Mouse (Mus musculus): Measurements from ENCODE around the gene Pomt2. TPM values are rescaled to one million over a fixed set of nuclear protein-coding genes. Genes with fewer than 3 reads are reported as not detected.

Pomt2 gene
- polyA plus RNA-seq, 1 experiment from 2014 or later = 16.6 TPM

DNA sequence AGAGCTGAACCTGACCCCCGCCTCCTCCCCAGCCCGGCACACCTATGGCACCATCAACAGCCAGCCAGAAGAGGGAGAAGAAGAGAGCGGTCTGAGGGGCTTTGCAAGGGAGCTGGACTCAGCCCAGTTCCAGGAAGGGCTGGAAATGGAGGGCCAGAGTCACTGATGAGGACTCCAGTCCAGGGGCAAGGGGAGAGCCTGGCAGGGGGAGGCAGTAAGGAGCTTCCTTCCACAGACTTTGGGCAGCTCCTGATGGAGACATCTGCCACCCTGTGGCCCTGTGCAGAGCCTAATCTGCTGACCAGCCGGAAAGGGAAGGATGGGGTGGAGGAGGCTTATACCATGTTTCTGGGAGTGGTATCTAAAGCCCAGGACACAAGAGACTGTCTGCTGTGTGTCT is 58.5 kb downstream of the Pomt2 start:
- 78% methylated on average over 4 of the region's 4 CpGs for WGBS
- Histone ChIP-seq H3K4me2 (ENCODE audit: low read length) (no peak overlapping the region), H3K4me1 (ENCODE audit: control insufficient read depth, insufficient read depth, low read length) (no peaks in the 10 kb centered on the region), H3K27ac (replicated peaks; ENCODE audit: low read depth, low read length) (no peak overlapping the region), H3K27me3 (ENCODE audit: control insufficient read depth, insufficient read depth, low read length) (no peaks in the 10 kb centered on the region), H3K4me3 (replicated peaks; ENCODE audit: low read depth, low read length) (no peak overlapping the region), H3K9me3 (ENCODE audit: control insufficient read depth, low read length) (no peaks in the 10 kb centered on the region), H3K9ac (replicated peaks; ENCODE audit: low read length) (no peak overlapping the region), H3K36me3 (ENCODE audit: control insufficient read depth, insufficient read depth, low read length) (0 out of 2 replicates have a peak, but pooled peaks cover 3% of the 10 kb centered on the region)
- DNase-seq (no peak), ATAC-seq (ENCODE audit: low FRiP score, low TSS enrichment) (no peak)

DNA sequence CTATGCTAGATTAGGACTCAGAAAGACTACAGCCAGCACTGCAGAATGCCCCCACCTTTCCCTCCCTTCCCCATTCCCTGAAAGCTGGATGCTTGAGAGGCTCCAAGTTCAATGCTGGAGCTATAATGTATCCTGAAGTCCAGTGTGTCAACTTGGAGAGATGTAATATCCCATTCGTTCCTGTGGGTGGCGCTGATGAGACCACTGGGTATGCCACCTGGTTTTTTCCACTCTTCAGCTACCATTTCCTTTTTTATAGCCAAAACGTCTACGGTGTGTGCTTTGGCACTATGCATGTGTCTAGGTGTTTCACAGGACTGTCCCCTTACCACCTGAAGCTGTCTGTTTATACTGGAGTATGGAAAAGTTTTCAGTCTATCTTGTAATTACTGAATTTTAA is 59.4 kb downstream of the Pomt2 start:
- ATAC-seq (ENCODE audit: low FRiP score, low TSS enrichment) = no peak
- no peaks in the 10 kb centered on the region for H3K9me3 ChIP-seq (ENCODE audit: control insufficient read depth, low read length)
- 38% methylated on average over 4 of the region's 4 CpGs for WGBS

DNA sequence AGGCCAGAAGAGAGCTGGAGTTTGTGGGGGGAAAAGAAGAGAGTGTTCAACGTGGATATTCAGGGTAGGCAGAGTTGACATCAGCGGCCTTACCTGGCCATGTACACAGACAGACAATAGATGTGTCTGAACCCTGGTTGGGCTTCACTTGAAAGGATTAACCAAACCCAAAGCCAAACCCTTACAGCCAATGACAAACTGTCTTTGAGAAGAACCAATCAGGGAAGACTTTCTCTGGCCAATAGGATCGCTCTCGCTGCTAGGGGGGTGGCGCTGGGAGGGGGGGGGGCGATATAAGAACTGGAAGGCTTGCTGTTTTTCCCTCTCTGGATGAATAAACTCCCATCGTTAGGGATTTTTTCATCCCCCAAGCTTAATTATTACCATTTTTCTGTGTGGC is 60.5 kb downstream of the Pomt2 start:
- H3K9me3 ChIP-seq (ENCODE audit: control insufficient read depth, low read length) = no peaks in the 10 kb centered on the region
- no peak for ATAC-seq (ENCODE audit: low FRiP score, low TSS enrichment)
- H3K27me3 ChIP-seq (ENCODE audit: control insufficient read depth, insufficient read depth, low read length) = no peaks in the 10 kb centered on the region
- no peak overlapping the region for H3K4me2 ChIP-seq (ENCODE audit: low read length)
- H3K36me3 ChIP-seq (ENCODE audit: control insufficient read depth, insufficient read depth, low read length) = 0 out of 2 replicates have a peak, but pooled peaks cover 3% of the 10 kb centered on the region
- no peak for DNase-seq
- no peaks in the 10 kb centered on the region for H3K4me1 ChIP-seq (ENCODE audit: control insufficient read depth, insufficient read depth, low read length)
- 59% methylated on average over 7 of the region's 7 CpGs for WGBS
- H3K4me3 ChIP-seq (replicated peaks; ENCODE audit: low read depth, low read length) = no peak overlapping the region
- no peak overlapping the region for H3K9ac ChIP-seq (replicated peaks; ENCODE audit: low read length)
- H3K27ac ChIP-seq (replicated peaks; ENCODE audit: low read depth, low read length) = no peak overlapping the region

More for the DNA sequence above, 59.4 kb downstream of the Pomt2 start:
- DNase-seq = no peak
- Histone ChIP-seq H3K36me3 (ENCODE audit: control insufficient read depth, insufficient read depth, low read length) (0 out of 2 replicates have a peak, but pooled peaks cover 3% of the 10 kb centered on the region), H3K9ac (replicated peaks; ENCODE audit: low read length) (no peak overlapping the region), H3K4me1 (ENCODE audit: control insufficient read depth, insufficient read depth, low read length) (no peaks in the 10 kb centered on the region), H3K27me3 (ENCODE audit: control insufficient read depth, insufficient read depth, low read length) (no peaks in the 10 kb centered on the region), H3K4me2 (ENCODE audit: low read length) (no peak overlapping the region), H3K27ac (replicated peaks; ENCODE audit: low read depth, low read length) (no peak overlapping the region), H3K4me3 (replicated peaks; ENCODE audit: low read depth, low read length) (no peak overlapping the region)

DNA sequence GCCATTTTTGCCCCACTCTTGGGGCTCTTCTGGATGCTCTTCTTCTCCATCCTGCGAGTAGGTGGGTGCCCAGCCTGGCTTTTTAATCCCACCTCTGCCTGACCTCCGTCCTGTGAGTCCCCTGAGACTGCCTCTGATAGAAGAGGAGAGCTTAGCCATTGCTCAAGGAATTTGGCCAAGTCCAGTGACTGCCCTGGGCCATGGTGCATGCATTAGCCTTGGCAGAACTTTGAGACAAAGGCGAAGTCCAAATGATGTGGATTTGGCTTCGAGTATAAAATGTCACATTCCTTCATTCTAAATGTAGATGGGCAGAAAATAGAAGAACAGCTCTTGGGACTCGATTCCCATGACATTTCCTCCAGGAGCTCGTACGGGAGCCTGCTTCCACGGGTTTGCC is 65.0 kb downstream of the Pomt2 start:
- no peak overlapping the region for H3K27ac ChIP-seq (replicated peaks; ENCODE audit: low read depth, low read length)
- 86% methylated on average over 8 of the region's 8 CpGs for WGBS
- H3K36me3 ChIP-seq (ENCODE audit: control insufficient read depth, insufficient read depth, low read length) = no peaks in the 10 kb centered on the region
- H3K4me1 ChIP-seq (ENCODE audit: control insufficient read depth, insufficient read depth, low read length) = no peaks in the 10 kb centered on the region
- DNase-seq (no peak), ATAC-seq (ENCODE audit: low FRiP score, low TSS enrichment) (no peak)
- no peak overlapping the region for H3K9ac ChIP-seq (replicated peaks; ENCODE audit: low read length)
- H3K27me3 ChIP-seq (ENCODE audit: control insufficient read depth, insufficient read depth, low read length) = no peaks in the 10 kb centered on the region
- no peak overlapping the region for H3K4me3 ChIP-seq (replicated peaks; ENCODE audit: low read depth, low read length)
- no peak overlapping the region for H3K4me2 ChIP-seq (ENCODE audit: low read length)
- no peaks in the 10 kb centered on the region for H3K9me3 ChIP-seq (ENCODE audit: control insufficient read depth, low read length)

DNA sequence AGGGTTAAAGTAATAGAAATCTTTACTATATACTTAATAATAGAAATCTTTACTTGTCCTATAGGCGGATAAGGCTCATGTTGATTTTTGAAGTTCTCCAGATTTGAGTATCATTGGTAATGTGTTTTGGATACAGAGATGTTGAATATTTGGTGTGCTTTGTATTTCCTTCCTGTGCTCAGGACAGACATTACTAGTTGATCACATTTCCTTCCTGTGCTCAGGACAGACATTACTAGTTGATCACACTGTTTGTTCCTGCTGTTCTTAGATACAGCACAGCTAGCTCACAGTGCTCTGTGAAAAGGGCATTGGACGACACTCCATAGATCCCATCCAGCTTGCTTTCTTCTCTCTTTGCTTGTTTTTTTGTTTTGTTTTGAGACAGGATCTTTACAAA is 71.2 kb downstream of the Pomt2 start:
- 91% methylated on average over 2 of the region's 2 CpGs for WGBS
- H3K9me3 ChIP-seq (ENCODE audit: control insufficient read depth, low read length) = no peaks in the 10 kb centered on the region
- H3K4me2 ChIP-seq (ENCODE audit: low read length) = no peak overlapping the region
- no peak for ATAC-seq (ENCODE audit: low FRiP score, low TSS enrichment)
- DNase-seq = no peak
- no peak overlapping the region for H3K9ac ChIP-seq (replicated peaks; ENCODE audit: low read length)
- H3K27me3 ChIP-seq (ENCODE audit: control insufficient read depth, insufficient read depth, low read length) = no peaks in the 10 kb centered on the region
- peaks cover 23% of the 10 kb centered on the region for H3K36me3 ChIP-seq (ENCODE audit: control insufficient read depth, insufficient read depth, low read length)
- H3K27ac ChIP-seq (replicated peaks; ENCODE audit: low read depth, low read length) = no peak overlapping the region
- H3K4me3 ChIP-seq (replicated peaks; ENCODE audit: low read depth, low read length) = no peak overlapping the region
- H3K4me1 ChIP-seq (ENCODE audit: control insufficient read depth, insufficient read depth, low read length) = no peaks in the 10 kb centered on the region

DNA sequence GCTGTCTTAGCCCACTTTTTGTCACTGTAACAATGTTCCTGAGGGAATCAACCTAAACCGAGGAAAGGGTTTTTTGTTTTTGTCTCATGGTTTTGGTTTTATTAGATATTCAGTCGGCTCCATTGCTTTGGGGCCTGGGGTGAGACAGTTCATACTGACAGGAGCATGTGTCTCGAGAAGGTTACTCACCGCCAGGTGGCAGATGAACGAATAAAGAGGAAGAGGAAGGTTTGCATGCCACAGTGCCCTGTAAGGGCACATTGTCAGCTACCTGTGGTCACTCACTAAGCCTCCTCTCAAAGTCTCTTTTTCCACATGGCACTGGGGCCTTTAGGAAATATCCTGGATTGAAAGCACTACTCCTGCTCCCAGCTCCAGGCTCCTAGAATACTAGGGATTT is 77.2 kb downstream of the Pomt2 start:
- Histone ChIP-seq H3K27ac (replicated peaks; ENCODE audit: low read depth, low read length) (no peak overlapping the region), H3K4me3 (replicated peaks; ENCODE audit: low read depth, low read length) (no peak overlapping the region), H3K9me3 (ENCODE audit: control insufficient read depth, low read length) (no peaks in the 10 kb centered on the region), H3K4me2 (ENCODE audit: low read length) (no peak overlapping the region), H3K4me1 (ENCODE audit: control insufficient read depth, insufficient read depth, low read length) (no peaks in the 10 kb centered on the region), H3K9ac (replicated peaks; ENCODE audit: low read length) (no peak overlapping the region), H3K27me3 (ENCODE audit: control insufficient read depth, insufficient read depth, low read length) (no peaks in the 10 kb centered on the region), H3K36me3 (ENCODE audit: control insufficient read depth, insufficient read depth, low read length) (peaks cover 18% of the 10 kb centered on the region)
- ATAC-seq (ENCODE audit: low FRiP score, low TSS enrichment) (no peak), DNase-seq (no peak)
- 85% methylated on average over 5 of the region's 5 CpGs for WGBS

DNA sequence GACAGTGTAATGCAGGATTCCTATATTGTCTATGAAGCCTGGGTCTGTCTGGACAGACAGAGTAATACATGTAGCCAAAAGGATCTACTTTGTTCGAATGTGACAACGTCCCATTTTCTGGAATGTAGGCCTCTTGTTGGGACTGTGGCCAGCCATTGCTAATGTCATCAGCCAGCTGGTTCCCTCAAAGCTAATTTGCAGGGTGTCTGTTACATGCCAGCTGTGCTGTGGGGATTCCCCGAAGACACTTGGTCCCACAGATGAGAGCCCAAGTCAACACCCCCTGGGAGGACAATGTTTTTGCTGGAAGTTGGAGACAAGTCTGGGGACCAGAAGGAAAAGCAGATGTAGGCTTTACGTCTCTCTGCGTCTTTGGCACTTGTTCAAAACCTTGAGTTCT is 81.3 kb downstream of the Pomt2 start:
- no peaks in the 10 kb centered on the region for H3K9me3 ChIP-seq (ENCODE audit: control insufficient read depth, low read length)
- DNase-seq = no peak
- WGBS = 92% methylated on average over 5 of the region's 5 CpGs

DNA sequence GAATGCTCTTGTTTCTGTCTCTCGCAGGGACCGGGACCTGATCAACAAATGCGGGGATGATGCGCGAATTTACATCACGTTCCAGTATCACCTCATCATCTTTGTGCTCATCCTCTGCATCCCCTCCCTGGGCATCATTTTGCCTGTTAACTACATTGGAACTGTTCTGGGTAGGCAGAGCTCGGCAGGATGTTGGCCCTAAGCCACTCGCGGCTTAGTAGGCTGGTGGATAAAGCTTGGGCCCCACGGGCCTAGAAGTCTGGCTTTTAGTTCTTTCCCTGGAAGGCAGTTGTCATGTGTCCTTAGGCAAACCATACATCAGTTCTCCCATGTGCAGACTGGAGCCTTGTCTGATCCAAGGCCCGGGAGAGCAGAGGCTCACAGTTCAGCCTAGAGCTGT is 82.3 kb downstream of the Pomt2 start:
- Histone ChIP-seq H3K27me3 (ENCODE audit: control insufficient read depth, insufficient read depth, low read length) (no peaks in the 10 kb centered on the region), H3K9me3 (ENCODE audit: control insufficient read depth, low read length) (no peaks in the 10 kb centered on the region), H3K4me2 (ENCODE audit: low read length) (no peak overlapping the region), H3K4me1 (ENCODE audit: control insufficient read depth, insufficient read depth, low read length) (no peaks in the 10 kb centered on the region), H3K27ac (replicated peaks; ENCODE audit: low read depth, low read length) (no peak overlapping the region), H3K9ac (replicated peaks; ENCODE audit: low read length) (no peak overlapping the region), H3K36me3 (ENCODE audit: control insufficient read depth, insufficient read depth, low read length) (no peaks in the 10 kb centered on the region), H3K4me3 (replicated peaks; ENCODE audit: low read depth, low read length) (no peak overlapping the region)
- no peak for ATAC-seq (ENCODE audit: low FRiP score, low TSS enrichment)
- DNase-seq = no peak
- 84% methylated on average over 11 of the region's 11 CpGs for WGBS

More for the DNA sequence above, 81.3 kb downstream of the Pomt2 start:
- no peaks in the 10 kb centered on the region for H3K36me3 ChIP-seq (ENCODE audit: control insufficient read depth, insufficient read depth, low read length)
- ATAC-seq (ENCODE audit: low FRiP score, low TSS enrichment) = no peak
- H3K4me1 ChIP-seq (ENCODE audit: control insufficient read depth, insufficient read depth, low read length) = no peaks in the 10 kb centered on the region
- no peak overlapping the region for H3K4me3 ChIP-seq (replicated peaks; ENCODE audit: low read depth, low read length)
- no peaks in the 10 kb centered on the region for H3K27me3 ChIP-seq (ENCODE audit: control insufficient read depth, insufficient read depth, low read length)
- H3K4me2 ChIP-seq (ENCODE audit: low read length) = no peak overlapping the region
- no peak overlapping the region for H3K27ac ChIP-seq (replicated peaks; ENCODE audit: low read depth, low read length)
- no peak overlapping the region for H3K9ac ChIP-seq (replicated peaks; ENCODE audit: low read length)

DNA sequence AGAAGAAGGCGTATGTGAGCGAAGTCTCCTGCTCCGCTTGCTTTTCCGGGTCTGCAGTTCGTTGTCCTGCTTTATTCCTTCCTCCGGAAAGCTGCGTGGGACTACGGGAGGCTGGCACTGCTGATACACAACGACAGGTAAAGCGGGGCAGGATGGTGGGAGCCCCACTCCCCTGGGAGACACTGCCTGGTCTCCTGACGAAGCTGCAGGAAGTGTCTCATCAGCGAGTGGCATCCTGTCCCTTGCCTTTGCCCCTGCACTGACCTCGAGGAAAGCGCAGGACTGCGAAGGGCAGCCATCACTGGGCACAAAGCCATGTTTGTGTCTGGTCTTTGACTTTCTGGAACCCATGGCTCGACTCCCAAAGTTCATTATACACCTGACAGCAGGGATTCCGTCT is 90.7 kb downstream of the Pomt2 start:
- Histone ChIP-seq H3K4me2 (ENCODE audit: low read length) (no peak overlapping the region), H3K27ac (replicated peaks; ENCODE audit: low read depth, low read length) (no peak overlapping the region), H3K9me3 (ENCODE audit: control insufficient read depth, low read length) (no peaks in the 10 kb centered on the region), H3K36me3 (ENCODE audit: control insufficient read depth, insufficient read depth, low read length) (no peaks in the 10 kb centered on the region), H3K27me3 (ENCODE audit: control insufficient read depth, insufficient read depth, low read length) (peaks cover 4% of the 10 kb centered on the region; the same call in 1 of the 2 replicates), H3K4me3 (replicated peaks; ENCODE audit: low read depth, low read length) (no peak overlapping the region), H3K9ac (replicated peaks; ENCODE audit: low read length) (no peak overlapping the region), H3K4me1 (ENCODE audit: control insufficient read depth, insufficient read depth, low read length) (no peaks in the 10 kb centered on the region)
- ATAC-seq (ENCODE audit: low FRiP score, low TSS enrichment) = no peak
- DNase-seq = no peak
- 77% methylated on average over 17 of the region's 17 CpGs for WGBS

Measured in midbrain, embryonic 14.5 days (tissue).